Mouse (Mus musculus) macrophage (primary cell): ENCODE data around the gene Gjb2. TPM values are rescaled to one million over a fixed set of nuclear protein-coding genes. Genes with fewer than 3 reads are reported as not detected.

ENCODE experiments used
- polyA plus RNA-seq: library from polyadenylated mRNA; stranded (reverse); fragments of 250-400 nt; gene quantifications from 3 replicates; pipeline ENCODE4 v1.2.4, GENCODE M21; 2018; ENCODE audit warnings: inconsistent platforms

The Gjb2 gene
- polyA plus RNA-seq, 1 experiment from 2014 or later, result not detected

Other genes with a start within 250 kb of the Gjb2 start
- gene Zmym2, start 218.0 kb downstream of the Gjb2 start, polyA plus RNA-seq, result 17.9 to 26.5 TPM (median 24.2 TPM) in 3 replicates
- not detected in 3 replicates for gene Gja3, start 46.6 kb downstream of the Gjb2 start, polyA plus RNA-seq
- not detected in 3 replicates for gene Gm4491, start 11.2 kb upstream of the Gjb2 start, polyA plus RNA-seq
- not detected in 3 replicates for gene Gjb6, start 28.9 kb upstream of the Gjb2 start, polyA plus RNA-seq